Mouse (Mus musculus): ENCODE measurements around the gene Txnrd2.

- no peak for TF ChIP-seq POLR2A (IDR thresholded peaks at IDR 0.05; ENCODE audit: borderline replicate concordance, extremely low read depth, low read depth, low read length)
- no peak for TF ChIP-seq CTCF (IDR thresholded peaks at IDR 0.05; ENCODE audit: insufficient read depth, low read length)
Measured at GRCm38 (mm10) chr16:18417491-18417890, 8.7 kb upstream of the Txnrd2 start.

Data from lung, adult 2 months (tissue).